Mouse (Mus musculus): Measurements from ENCODE around the gene Angel1. TPM values are rescaled to one million over a fixed set of nuclear protein-coding genes. Genes with fewer than 3 reads are reported as not detected.

The Angel1 gene
- polyA plus RNA-seq, 1 experiment from 2014 or later, result 2.2 TPM

- peaks cover 4% of the 10 kb centered on the region; the same call in 1 of the 2 replicates for H3K36me3 ChIP-seq (ENCODE audit: control insufficient read depth, insufficient read depth)
- no peak overlapping the region for H3K4me2 ChIP-seq (replicated peaks; ENCODE audit: low read depth)
- H3K4me1 ChIP-seq (replicated peaks; ENCODE audit: control insufficient read depth, insufficient read depth, low read length), result no peaks in the 10 kb centered on the region
- WGBS, result 66% methylated on average over 5 of the region's 5 CpGs
- no peaks in the 10 kb centered on the region for H3K9me3 ChIP-seq (ENCODE audit: control insufficient read depth)
- no peaks in the 10 kb centered on the region for H3K27me3 ChIP-seq (replicated peaks; ENCODE audit: control insufficient read depth, insufficient read depth, low read length)
- H3K9ac ChIP-seq (ENCODE audit: low read depth, low read length), result no peak overlapping the region
- ATAC-seq, result no peak
- peak; percentile 86 for TF ChIP-seq CTCF (IDR thresholded peaks at IDR 0.05; ENCODE audit: low read depth)
- H3K27ac ChIP-seq (ENCODE audit: low read depth, low read length), result no peak overlapping the region
- no peak overlapping the region for H3K4me3 ChIP-seq (ENCODE audit: low read depth, low read length)
Observed at GRCm38 (mm10) chr12:86715401-86715800, 10.9 kb downstream of the Angel1 start.

- no peak overlapping the region for H3K9ac ChIP-seq (ENCODE audit: low read depth, low read length)
- H3K27ac ChIP-seq (ENCODE audit: low read depth, low read length), result no peak overlapping the region
- TF ChIP-seq CTCF (IDR thresholded peaks at IDR 0.05; ENCODE audit: low read depth), result peak; percentile 52
- no peaks in the 10 kb centered on the region for H3K4me1 ChIP-seq (replicated peaks; ENCODE audit: control insufficient read depth, insufficient read depth, low read length)
- 66% methylated on average over 5 of the region's 5 CpGs for WGBS
- H3K4me2 ChIP-seq (replicated peaks; ENCODE audit: low read depth), result no peak overlapping the region
- H3K9me3 ChIP-seq (ENCODE audit: control insufficient read depth), result no peaks in the 10 kb centered on the region
- peaks cover 4% of the 10 kb centered on the region; the same call in 1 of the 2 replicates for H3K36me3 ChIP-seq (ENCODE audit: control insufficient read depth, insufficient read depth)
- ATAC-seq, result no peak
- no peak overlapping the region for H3K4me3 ChIP-seq (ENCODE audit: low read depth, low read length)
- H3K27me3 ChIP-seq (replicated peaks; ENCODE audit: control insufficient read depth, insufficient read depth, low read length), result no peaks in the 10 kb centered on the region
Observed at GRCm38 (mm10) chr12:86714026-86714425, 12.2 kb downstream of the Angel1 start.

GRCm38 (mm10) chr12:86705843-86706242, 20.4 kb downstream of the Angel1 start:
- no peaks in the 10 kb centered on the region for H3K9me3 ChIP-seq (ENCODE audit: control insufficient read depth)
- no peaks in the 10 kb centered on the region for H3K27me3 ChIP-seq (replicated peaks; ENCODE audit: control insufficient read depth, insufficient read depth, low read length)
- H3K4me1 ChIP-seq (replicated peaks; ENCODE audit: control insufficient read depth, insufficient read depth, low read length), result no peaks in the 10 kb centered on the region
- H3K36me3 ChIP-seq (ENCODE audit: control insufficient read depth, insufficient read depth), result no peaks in the 10 kb centered on the region
- no peak overlapping the region for H3K4me2 ChIP-seq (replicated peaks; ENCODE audit: low read depth)
- H3K27ac ChIP-seq (ENCODE audit: low read depth, low read length), result no peak overlapping the region
- no peak overlapping the region for H3K4me3 ChIP-seq (ENCODE audit: low read depth, low read length)
- TF ChIP-seq CTCF (IDR thresholded peaks at IDR 0.05; ENCODE audit: low read depth), result no peak
- ATAC-seq, result no peak
- H3K9ac ChIP-seq (ENCODE audit: low read depth, low read length), result no peak overlapping the region
- 84% methylated on average over 5 of the region's 5 CpGs for WGBS

- Histone ChIP-seq H3K4me2 (replicated peaks; ENCODE audit: low read depth) (no peak overlapping the region), H3K36me3 (ENCODE audit: control insufficient read depth, insufficient read depth) (no peaks in the 10 kb centered on the region), H3K4me3 (ENCODE audit: low read depth, low read length) (no peak overlapping the region), H3K9me3 (ENCODE audit: control insufficient read depth) (no peaks in the 10 kb centered on the region), H3K9ac (ENCODE audit: low read depth, low read length) (no peak overlapping the region), H3K27ac (ENCODE audit: low read depth, low read length) (no peak overlapping the region), H3K27me3 (replicated peaks; ENCODE audit: control insufficient read depth, insufficient read depth, low read length) (no peaks in the 10 kb centered on the region), H3K4me1 (replicated peaks; ENCODE audit: control insufficient read depth, insufficient read depth, low read length) (no peaks in the 10 kb centered on the region)
- no peak for TF ChIP-seq CTCF (IDR thresholded peaks at IDR 0.05; ENCODE audit: low read depth)
- WGBS, result 84% methylated on average over 3 of the region's 3 CpGs
- no peak for ATAC-seq
Observed at GRCm38 (mm10) chr12:86702690-86703089, 23.6 kb downstream of the Angel1 start.

GRCm38 (mm10) chr12:86701491-86701890, 24.8 kb downstream of the Angel1 start:
- no peak for ATAC-seq
- Histone ChIP-seq H3K27ac (ENCODE audit: low read depth, low read length) (no peak overlapping the region), H3K9ac (ENCODE audit: low read depth, low read length) (no peak overlapping the region), H3K9me3 (ENCODE audit: control insufficient read depth) (no peaks in the 10 kb centered on the region), H3K4me2 (replicated peaks; ENCODE audit: low read depth) (no peak overlapping the region), H3K4me3 (ENCODE audit: low read depth, low read length) (no peak overlapping the region), H3K27me3 (replicated peaks; ENCODE audit: control insufficient read depth, insufficient read depth, low read length) (no peaks in the 10 kb centered on the region), H3K4me1 (replicated peaks; ENCODE audit: control insufficient read depth, insufficient read depth, low read length) (no peaks in the 10 kb centered on the region), H3K36me3 (ENCODE audit: control insufficient read depth, insufficient read depth) (no peaks in the 10 kb centered on the region)
- 91% methylated on average over 4 of the region's 4 CpGs for WGBS
- no peak for TF ChIP-seq CTCF (IDR thresholded peaks at IDR 0.05; ENCODE audit: low read depth)

GRCm38 (mm10) chr12:86700927-86701310, 25.3 kb downstream of the Angel1 start:
- TF ChIP-seq CTCF (IDR thresholded peaks at IDR 0.05; ENCODE audit: low read depth), result no peak
- Histone ChIP-seq H3K36me3 (ENCODE audit: control insufficient read depth, insufficient read depth) (no peaks in the 10 kb centered on the region), H3K9me3 (ENCODE audit: control insufficient read depth) (no peaks in the 10 kb centered on the region), H3K9ac (ENCODE audit: low read depth, low read length) (no peak overlapping the region), H3K4me3 (ENCODE audit: low read depth, low read length) (no peak overlapping the region), H3K27me3 (replicated peaks; ENCODE audit: control insufficient read depth, insufficient read depth, low read length) (no peaks in the 10 kb centered on the region), H3K27ac (ENCODE audit: low read depth, low read length) (no peak overlapping the region), H3K4me1 (replicated peaks; ENCODE audit: control insufficient read depth, insufficient read depth, low read length) (no peaks in the 10 kb centered on the region), H3K4me2 (replicated peaks; ENCODE audit: low read depth) (no peak overlapping the region)
- ATAC-seq, result no peak
- WGBS, result 72% methylated on average over 4 of the region's 4 CpGs

All from intestine, postnatal 0 days (tissue).